11 mouse cellular contexts compared by ENCODE assay signal in genomic region chr1:193586896-193587295, GRCm38 (mm10).
DNase-seq lines count a peak whose midpoint lies in the region; ATAC-seq and TF ChIP-seq lines count a peak whose summit lies in the region.
"Had no signal": no experiment of that assay in that cellular context is flagged by ENCODE, and none has a peak within 500 bp of the region (broad histone marks: within the 10 kb centered on the region; RNA-seq: fewer than 3 reads in every experiment).

No protein-coding gene starts in this region.

- H3K36me3 ChIP-seq in hindbrain, postnatal 0 days (ENCODE audit: insufficient read depth, low read length): no peaks in the 10 kb centered on the region
- no peaks in the 10 kb centered on the region for H3K36me3 ChIP-seq in hindbrain, embryonic 13.5 days
- no peaks in the 10 kb centered on the region for H3K36me3 ChIP-seq in forebrain, postnatal 0 days (ENCODE audit: insufficient read depth)

- no peak overlapping the region for H3K9ac ChIP-seq in hindbrain, postnatal 0 days (replicated peaks; ENCODE audit: low read length)
- no peak overlapping the region for H3K9ac ChIP-seq in hindbrain, embryonic 13.5 days
- H3K9ac ChIP-seq in forebrain, postnatal 0 days: peak overlapping the region; percentile 7; the same call in 1 of the 2 replicates
- H3K9ac ChIP-seq: hindbrain, embryonic 14.5 days had no signal

- peaks cover 7% of the 10 kb centered on the region; the same call in 1 of the 2 replicates for H3K4me1 ChIP-seq in hindbrain, postnatal 0 days (ENCODE audit: insufficient read depth, low read length)
- H3K4me1 ChIP-seq in hindbrain, embryonic 13.5 days (replicated peaks): peaks cover 40% of the 10 kb centered on the region
- peaks cover 28% of the 10 kb centered on the region for H3K4me1 ChIP-seq in forebrain, postnatal 0 days (ENCODE audit: insufficient read depth)

- WGBS in hindbrain, postnatal 0 days: 38% methylated on average over 6 of the region's 6 CpGs
- 84% methylated on average over 6 of the region's 6 CpGs for WGBS in hindbrain, embryonic 13.5 days
- 22% methylated on average over 6 of the region's 6 CpGs for WGBS in forebrain, postnatal 0 days

- no peak overlapping the region for H3K27ac ChIP-seq in hindbrain, postnatal 0 days
- H3K27ac ChIP-seq in hindbrain, embryonic 13.5 days: no peak overlapping the region
- peak overlapping the region; percentile 77 for H3K27ac ChIP-seq in forebrain, postnatal 0 days (ENCODE audit: low read depth, low read length)
- H3K27ac ChIP-seq: hindbrain, embryonic 14.5 days had no signal

- no peaks in the 10 kb centered on the region for H3K9me3 ChIP-seq in hindbrain, postnatal 0 days (ENCODE audit: low read length)
- no peaks in the 10 kb centered on the region for H3K9me3 ChIP-seq in hindbrain, embryonic 13.5 days
- no peaks in the 10 kb centered on the region for H3K9me3 ChIP-seq in forebrain, postnatal 0 days (ENCODE audit: low read length)

- H3K4me3 ChIP-seq in hindbrain, postnatal 0 days (ENCODE audit: low read length): no peak overlapping the region
- H3K4me3 ChIP-seq in hindbrain, embryonic 13.5 days: no peak overlapping the region
- H3K4me3 ChIP-seq in forebrain, postnatal 0 days (ENCODE audit: low read depth, low read length): no peak overlapping the region
- H3K4me3 ChIP-seq: myocyte had no signal

- no peaks in the 10 kb centered on the region for H3K27me3 ChIP-seq in hindbrain, postnatal 0 days (ENCODE audit: insufficient read depth, low read length)
- H3K27me3 ChIP-seq in hindbrain, embryonic 13.5 days: no peaks in the 10 kb centered on the region
- no peaks in the 10 kb centered on the region for H3K27me3 ChIP-seq in forebrain, postnatal 0 days (ENCODE audit: insufficient read depth, low read length)

- H3K4me2 ChIP-seq in hindbrain, postnatal 0 days (ENCODE audit: low read depth, low read length): no peak overlapping the region
- H3K4me2 ChIP-seq in hindbrain, embryonic 13.5 days: no peak overlapping the region
- no peak overlapping the region for H3K4me2 ChIP-seq in forebrain, postnatal 0 days (ENCODE audit: low read depth)
- H3K4me2 ChIP-seq: hindbrain, embryonic 14.5 days had no signal

- DNase-seq in hindbrain, postnatal 0 days (ENCODE audit: low spot score): no peak
- peak; percentile 86 for DNase-seq in forebrain, postnatal 0 days
- peak; percentile 70 to 75 for DNase-seq in layer of hippocampus, adult 8-10 months (ENCODE audit: low spot score in 2 of 2)
- peak; percentile 80 to 93 for DNase-seq in right cerebral cortex, postnatal 10 days (ENCODE audit: low spot score in 2 of 2)
- DNase-seq in thymus, postnatal 0 days (ENCODE audit: low spot score): no peak
- DNase-seq in spleen, postnatal 4 days (ENCODE audit: low spot score in 2 of 2): no peak
- DNase-seq: cerebellum, adult 11 months; retina, postnatal 1 day had no signal

- 0 out of 2 replicates have a peak, but pooled peaks have one; percentile 31 for ATAC-seq in hindbrain, postnatal 0 days
- no peak for ATAC-seq in hindbrain, embryonic 13.5 days (ENCODE audit: low FRiP score)
- peak; percentile 93 for ATAC-seq in forebrain, postnatal 0 days

- no peak for TF ChIP-seq CTCF in hindbrain, postnatal 0 days (IDR thresholded peaks at IDR 0.05; ENCODE audit: low read depth)
- TF ChIP-seq CTCF in forebrain, postnatal 0 days (IDR thresholded peaks at IDR 0.05; ENCODE audit: low read depth): no peak

Comparison
In these comparisons a context has a peak if more than half of its experiments do, and no peak if none do; other contexts are left out.
1. DNase-seq: peak in forebrain, postnatal 0 days (single experiment), layer of hippocampus, adult 8-10 months (2 of 2) and right cerebral cortex, postnatal 10 days (2 of 2); none in hindbrain, postnatal 0 days (single experiment), thymus, postnatal 0 days (single experiment) and spleen, postnatal 4 days (0 of 2).